Mouse (Mus musculus): ENCODE results near the gene Lgmn.

DNA sequence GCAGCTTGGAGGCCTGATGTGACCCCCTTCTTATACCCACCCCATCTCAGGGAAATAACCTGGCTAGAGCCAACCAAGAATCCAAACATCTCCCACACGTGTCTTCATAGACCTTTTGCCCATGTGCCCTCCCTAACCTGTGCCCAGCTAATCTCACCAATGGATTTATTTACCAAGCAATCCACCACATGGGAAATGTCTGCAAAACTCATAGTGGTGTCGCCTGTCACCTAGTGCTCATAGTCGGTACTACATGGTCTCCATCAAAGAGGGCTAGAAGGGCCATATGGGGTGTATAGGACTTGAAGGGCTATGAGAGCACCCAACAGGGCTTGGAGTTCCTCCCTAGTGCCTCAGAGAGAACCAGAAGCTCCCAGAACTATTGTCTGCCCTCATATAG lies 54.8 kb downstream of the Lgmn start:
- TF ChIP-seq CTCF (IDR thresholded peaks at IDR 0.05; ENCODE audit: extremely low read depth, insufficient read depth, low read length): peak; percentile 89
- TF ChIP-seq POLR2A (IDR thresholded peaks at IDR 0.05; ENCODE audit: extremely low read depth, insufficient read depth, low read length): no peak

Measured in cortical plate, adult 2 months (tissue).